In genomic region chr2:120845280-120845679, GRCm38 (mm10) we compare ENCODE assay signal across 23 mouse cellular contexts. TPM values are rescaled to one million over a fixed set of nuclear protein-coding genes. Genes with fewer than 3 reads are reported as not detected.
DNase-seq lines count a peak whose midpoint lies in the region; ATAC-seq and TF ChIP-seq lines count a peak whose summit lies in the region.
"Had no signal": no experiment of that assay in that cellular context is flagged by ENCODE, and none has a peak within 500 bp of the region (broad histone marks: within the 10 kb centered on the region; RNA-seq: fewer than 3 reads in every experiment).

No protein-coding gene starts in this region.

- no peaks in the 10 kb centered on the region for H3K36me3 ChIP-seq in liver, embryonic 14.5 days (replicated peaks; ENCODE audit: control insufficient read depth, insufficient read depth, low read depth)
- no peaks in the 10 kb centered on the region for H3K36me3 ChIP-seq in liver, embryonic 12.5 days
- H3K36me3 ChIP-seq in MEL (ENCODE audit: control insufficient read depth in 1 of 2, insufficient read depth in 2 of 2, low read length in 2 of 2): peaks cover 0 to 21% of the 10 kb centered on the region in 2 experiments; a peak in 2 of 4 replicates
- H3K36me3 ChIP-seq: embryonic facial prominence, embryonic 10.5 days; embryonic facial prominence, embryonic 12.5 days; forebrain, embryonic 15.5 days had no signal

- TF ChIP-seq EP300 in liver, embryonic 14.5 days (IDR thresholded peaks at IDR 0.05; ENCODE audit: low read depth): no peak; the same call in 1 of the 2 replicates
- no peak for TF ChIP-seq EP300 in MEL (IDR thresholded peaks at IDR 0.05; ENCODE audit: low read depth in 1 of 2, low read length in 2 of 2)

- no peak for TF ChIP-seq CTCF in liver, embryonic 14.5 days (IDR thresholded peaks at IDR 0.05; ENCODE audit: low read depth)
- no peak for TF ChIP-seq CTCF in MEL (IDR thresholded peaks at IDR 0.05 in 2 of 3, conservative IDR thresholded peaks at IDR 0.05 in 1 of 3; ENCODE audit: control insufficient read depth in 1 of 3, insufficient read depth in 1 of 3, low read depth in 2 of 3, low read length in 3 of 3, poor library complexity in 1 of 3, severe bottlenecking in 1 of 3)

- no peak overlapping the region for H3K4me2 ChIP-seq in liver, embryonic 14.5 days (ENCODE audit: low read depth)
- no peak overlapping the region for H3K4me2 ChIP-seq in liver, embryonic 12.5 days
- H3K4me2 ChIP-seq: embryonic facial prominence, embryonic 12.5 days; forebrain, embryonic 13.5 days; forebrain, embryonic 15.5 days had no signal

- H3K4me3 ChIP-seq in liver, embryonic 14.5 days (ENCODE audit: insufficient read depth in 1 of 2, low read depth in 2 of 2, low read length in 2 of 2): no peak overlapping the region
- H3K4me3 ChIP-seq in liver, embryonic 12.5 days: no peak overlapping the region
- no peak overlapping the region for H3K4me3 ChIP-seq in MEL (ENCODE audit: control insufficient read depth in 1 of 2, insufficient read depth in 1 of 2, low read depth in 2 of 2, low read length in 2 of 2)
- H3K4me3 ChIP-seq: embryonic facial prominence, embryonic 10.5 days; embryonic facial prominence, embryonic 12.5 days; forebrain, embryonic 13.5 days; forebrain, embryonic 15.5 days had no signal

- TF ChIP-seq RAD21 in MEL (IDR thresholded peaks at IDR 0.05; ENCODE audit: low read depth, low read length): no peak

- intact Hi-C loops in gastrocnemius, postnatal 36 days (cut with DNase I): no loop called here

- no peak overlapping the region for H3K27ac ChIP-seq in liver, embryonic 14.5 days
- no peak overlapping the region for H3K27ac ChIP-seq in liver, embryonic 12.5 days
- no peak overlapping the region for H3K27ac ChIP-seq in MEL (ENCODE audit: control insufficient read depth, low read depth, low read length)
- H3K27ac ChIP-seq: embryonic facial prominence, embryonic 10.5 days; embryonic facial prominence, embryonic 12.5 days; forebrain, embryonic 13.5 days; forebrain, embryonic 15.5 days had no signal

- ATAC-seq in liver, embryonic 14.5 days (ENCODE audit: insufficient read depth): no peak
- no peak for ATAC-seq in liver, embryonic 12.5 days
- ATAC-seq: activated CD4-positive, CD25-positive, alpha-beta regulatory T cell, adult 4 months; CD4-positive, CD25-positive, alpha-beta regulatory T cell, adult 4 months; forebrain, embryonic 13.5 days; forebrain, embryonic 15.5 days; forebrain, postnatal 0 days; Patski had no signal

- H3K4me1 ChIP-seq in liver, embryonic 14.5 days (replicated peaks; ENCODE audit: control insufficient read depth in 2 of 2, insufficient read depth in 2 of 2, low read length in 1 of 2): peaks cover 5 to 14% of the 10 kb centered on the region in 2 experiments
- peaks cover 26% of the 10 kb centered on the region for H3K4me1 ChIP-seq in liver, embryonic 12.5 days
- peaks cover 4 to 20% of the 10 kb centered on the region in 2 experiments for H3K4me1 ChIP-seq in MEL (ENCODE audit: control insufficient read depth in 1 of 2, insufficient read depth in 2 of 2, low read length in 2 of 2)

- no peak overlapping the region for H3K9ac ChIP-seq in liver, embryonic 14.5 days (replicated peaks)
- H3K9ac ChIP-seq in liver, embryonic 12.5 days: no peak overlapping the region
- H3K9ac ChIP-seq in MEL (ENCODE audit: control insufficient read depth, low read depth, low read length, poor library complexity, severe bottlenecking): no peak overlapping the region
- H3K9ac ChIP-seq: embryonic facial prominence, embryonic 12.5 days; forebrain, embryonic 13.5 days; forebrain, embryonic 15.5 days; forebrain, postnatal 0 days had no signal

- WGBS in liver, embryonic 14.5 days (ENCODE audit: insufficient replicate concordance): 71% methylated on average over 1 of the region's 1 CpGs
- WGBS in liver, embryonic 12.5 days (ENCODE audit: insufficient replicate concordance): 81% methylated on average over 1 of the region's 1 CpGs

- peak in 2 of 3 experiments; percentile 41 to 48 for DNase-seq in liver, embryonic 14.5 days (ENCODE audit: low read depth in 3 of 3, low spot score in 3 of 3)
- DNase-seq in MEL (ENCODE audit: low read depth, low spot score): no peak
- DNase-seq in c-Kit-positive CD71-positive TER-119-negative erythroid progenitor cells, embryonic 14.5 days (ENCODE audit: low read depth): peak; percentile 56
- DNase-seq in cerebellum, adult 8-10 months: no peak
- no peak for DNase-seq in gastrocnemius, postnatal 36 days
- no peak for DNase-seq in B cell, adult 2 months
- DNase-seq: adrenal gland, adult 8-10 months; adrenal gland, postnatal 14 days; adrenal gland, postnatal 36 days; cerebellum, adult 11 months; cerebellum, adult 18-20 months; cerebellum, adult 9-10 months; cerebellum, postnatal 10 days; cerebellum, postnatal 25 days; forebrain, postnatal 0 days had no signal

- no peak for TF ChIP-seq POLR2A in MEL (IDR thresholded peaks at IDR 0.05; ENCODE audit: control insufficient read depth in 1 of 2, insufficient read depth in 1 of 2, low read depth in 1 of 2, low read length in 2 of 2, poor library complexity in 1 of 2)

- no peaks in the 10 kb centered on the region for H3K27me3 ChIP-seq in liver, embryonic 14.5 days (ENCODE audit: control insufficient read depth, insufficient read depth, low read length)
- H3K27me3 ChIP-seq in liver, embryonic 12.5 days (replicated peaks): no peaks in the 10 kb centered on the region
- H3K27me3 ChIP-seq in MEL (ENCODE audit: control insufficient read depth in 1 of 2, insufficient read depth in 2 of 2, low read length in 2 of 2): no peaks in the 10 kb centered on the region
- H3K27me3 ChIP-seq: embryonic facial prominence, embryonic 12.5 days; forebrain, embryonic 13.5 days; forebrain, embryonic 15.5 days; Patski had no signal

- H3K9me3 ChIP-seq in liver, embryonic 14.5 days (ENCODE audit: control insufficient read depth, low read length): no peaks in the 10 kb centered on the region
- no peaks in the 10 kb centered on the region for H3K9me3 ChIP-seq in liver, embryonic 12.5 days (replicated peaks)
- no peaks in the 10 kb centered on the region for H3K9me3 ChIP-seq in MEL (replicated peaks; ENCODE audit: insufficient read depth, low read length)
- H3K9me3 ChIP-seq: embryonic facial prominence, embryonic 10.5 days; embryonic facial prominence, embryonic 12.5 days; forebrain, embryonic 13.5 days; forebrain, embryonic 15.5 days had no signal

- peaks cover 5% of the 10 kb centered on the region for H3K79me2 ChIP-seq in MEL (ENCODE audit: control insufficient read depth, insufficient read depth, low read length, poor library complexity)

TF ChIP-seq in MEL, 35 proteins besides CTCF, POLR2A, EP300 and RAD21:
- TF ChIP-seq BHLHE40 (IDR thresholded peaks at IDR 0.05; ENCODE audit: borderline replicate concordance, low read depth, low read length) (no peak), ZKSCAN1 (IDR thresholded peaks at IDR 0.05; ENCODE audit: low read depth, low read length) (no peak), ZMIZ1 (IDR thresholded peaks at IDR 0.05; ENCODE audit: low read depth, low read length) (no peak), E2F4 (IDR thresholded peaks at IDR 0.05; ENCODE audit: borderline replicate concordance, low read depth, low read length) (no peak), GATA1 (IDR thresholded peaks at IDR 0.05; ENCODE audit: low read depth, low read length) (0 out of 2 replicates have a peak, but pooled peaks have one; percentile 31), UBTF (IDR thresholded peaks at IDR 0.05; ENCODE audit: borderline replicate concordance, insufficient read depth, low read depth, low read length) (no peak)

RNA-seq across cellular contexts. Expression of gene Cdan1, which starts 4.6 kb away (rescaled TPM):
- 7.6 and 13.7 TPM in 2 replicates for polyA plus RNA-seq in liver, embryonic 14.5 days (2012; rRNA removed)
- 4.8 and 6.1 TPM in 2 replicates for polyA plus RNA-seq in liver, embryonic 14.5 days (2014; fragmentation: Nextera tagmentation; extraction: Ambion mirVana)
- polyA plus RNA-seq in liver, embryonic 12.5 days (2016; fragmentation: Nextera tagmentation; extraction: Ambion mirVana): 8.9 and 10.3 TPM in 2 replicates
- 10.8 and 10.9 TPM in 2 replicates for total RNA-seq in MEL (2012; rRNA removed)
- polyA plus RNA-seq in MEL (2012; ENCODE audit: insufficient read depth in 1 of 2, insufficient read length in 2 of 2, low read depth in 1 of 2, low replicate concordance in 2 of 2, missing spikeins in 1 of 2): 10 to 100 TPM in 1 of 2 experiments, not detected in 1; 27.6 TPM
- total RNA-seq in gastrocnemius, postnatal 36 days (2021): 1 to 10 TPM; 5.3 to 5.6 TPM

RNA-seq across cellular contexts. Expression of gene Ttbk2, which starts 5.1 kb away (rescaled TPM):
- 0.60 and 0.81 TPM in 2 replicates for polyA plus RNA-seq in liver, embryonic 14.5 days (2012; rRNA removed)
- polyA plus RNA-seq in liver, embryonic 14.5 days (2014; fragmentation: Nextera tagmentation; extraction: Ambion mirVana): 0.42 and 0.54 TPM in 2 replicates
- 1.4 and 1.6 TPM in 2 replicates for polyA plus RNA-seq in liver, embryonic 12.5 days (2016; fragmentation: Nextera tagmentation; extraction: Ambion mirVana)
- total RNA-seq in MEL (2012; rRNA removed): 2.1 and 2.6 TPM in 2 replicates
- polyA plus RNA-seq in MEL (2012; ENCODE audit: insufficient read depth in 1 of 2, insufficient read length in 2 of 2, low read depth in 1 of 2, low replicate concordance in 2 of 2, missing spikeins in 1 of 2): 1 to 10 TPM in 1 of 2 experiments, not detected in 1; 3.0 TPM
- 1 to 10 TPM; 6.7 to 6.9 TPM for total RNA-seq in gastrocnemius, postnatal 36 days (2021)

Comparison
In these comparisons a context has a peak if more than half of its experiments do, and no peak if none do; other contexts are left out.
1. DNase-seq: peak in liver, embryonic 14.5 days (2 of 3) and c-Kit-positive CD71-positive TER-119-negative erythroid progenitor cells, embryonic 14.5 days (single experiment); none in MEL (single experiment), cerebellum, adult 8-10 months (single experiment), gastrocnemius, postnatal 36 days (0 of 2) and B cell, adult 2 months (0 of 2).